Mouse (Mus musculus): ENCODE data around the gene Gm45021.

GRCm38 (mm10) chr6:48539860-48540259 is 49.5 kb upstream of the Gm45021 start:
- TF ChIP-seq POLR2A (IDR thresholded peaks at IDR 0.05; ENCODE audit: low read depth, low read length) (no peak), CTCF (IDR thresholded peaks at IDR 0.05; ENCODE audit: extremely low read depth, insufficient read length, insufficient replicate concordance, low read depth, low read length) (no peak)

Measured in small intestine, adult 2 months (tissue).